Mouse (Mus musculus) CH12F3 (cell line): ENCODE data around the gene Dync1i1.

ENCODE experiments used
- in situ Hi-C: fragments of 300-500 bp; cut with MboI; formaldehyde crosslinking; loops from 2 replicates; pipeline ENCODE4 v1.14.3; 2020; ENCODE audit warnings: low sequenced_read_pairs

Gene Dync1i1

GRCm38 (mm10) chr6:5768576-5768975 lies 43.1 kb downstream of the Dync1i1 start:
- in situ Hi-C loops, result no loop called here

GRCm38 (mm10) chr6:5770283-5770682 lies 44.8 kb downstream of the Dync1i1 start:
- in situ Hi-C loops, result no loop called here

- in situ Hi-C loops, result no loop called here
These were observed 50.0 kb downstream of the Dync1i1 start for GRCm38 (mm10) chr6:5775461-5775860.

DNA sequence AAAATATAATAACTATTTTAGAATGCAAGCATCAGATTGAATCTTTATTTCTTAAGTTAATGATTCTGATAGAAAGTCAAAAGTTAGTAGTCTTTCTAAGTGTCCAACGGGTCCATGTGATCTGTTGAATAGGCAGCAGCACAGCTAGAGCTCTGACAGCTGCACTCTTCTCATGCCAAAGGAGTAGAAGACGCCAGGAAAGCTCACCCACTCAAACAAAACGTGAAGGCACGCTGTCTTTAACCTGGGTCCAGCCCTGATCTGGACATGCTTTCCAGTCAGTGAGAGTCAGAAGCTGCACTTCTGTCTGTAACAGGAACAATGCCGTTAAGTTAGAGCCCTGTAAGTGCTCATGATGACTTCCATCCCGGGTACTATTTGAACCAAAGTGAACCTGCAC lies 56.3 kb downstream of the Dync1i1 start:
- in situ Hi-C loops, result no loop called here

DNA sequence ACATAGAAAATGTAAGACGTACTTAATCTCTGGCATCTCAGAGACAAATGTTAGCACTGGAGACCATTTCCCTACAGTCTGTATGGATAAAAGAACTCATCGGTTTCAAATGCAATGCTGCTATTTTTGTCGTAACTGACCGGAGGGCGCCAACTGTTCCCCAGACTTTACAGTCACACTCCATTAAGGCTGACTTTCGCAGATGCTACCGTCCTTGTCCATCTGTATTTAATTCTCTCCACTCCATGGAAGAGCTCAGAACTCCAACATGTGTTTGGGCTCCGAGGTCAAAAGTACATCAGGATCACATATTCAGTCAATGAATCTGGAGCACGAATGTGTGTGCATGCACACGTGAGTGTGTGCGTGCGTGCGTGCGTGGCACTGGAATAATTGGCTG lies 58.4 kb downstream of the Dync1i1 start:
- in situ Hi-C loops, result no loop called here

DNA sequence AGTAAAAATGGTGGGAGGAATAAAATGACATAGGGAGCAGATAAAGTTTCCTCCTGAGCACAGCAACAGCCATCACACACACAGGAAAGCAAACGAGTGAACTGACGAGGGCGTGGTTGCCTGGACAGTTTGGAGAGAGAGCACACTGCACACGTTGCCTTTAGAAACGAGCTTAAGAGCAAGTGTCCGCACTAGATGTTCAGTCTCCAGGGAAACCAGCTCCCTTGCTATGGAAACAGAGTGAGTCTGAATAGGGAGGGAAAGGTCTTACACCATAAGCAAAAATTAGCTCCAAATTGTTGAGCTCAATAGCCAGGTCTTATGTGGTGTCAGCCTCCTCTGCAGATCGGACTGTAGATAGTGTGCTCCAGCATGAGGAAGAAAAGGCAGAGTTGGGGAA lies 65.2 kb downstream of the Dync1i1 start:
- in situ Hi-C loops, result loop anchor here (10.0 kb wide), 1 partner anchor 146 kb away; no protein-coding TSS in a partner anchor

- in situ Hi-C loops, result loop anchor here (10.0 kb wide), 1 partner anchor 149 kb away; no protein-coding TSS in a partner anchor
These were observed 68.8 kb downstream of the Dync1i1 start for GRCm38 (mm10) chr6:5794106-5794753.

DNA sequence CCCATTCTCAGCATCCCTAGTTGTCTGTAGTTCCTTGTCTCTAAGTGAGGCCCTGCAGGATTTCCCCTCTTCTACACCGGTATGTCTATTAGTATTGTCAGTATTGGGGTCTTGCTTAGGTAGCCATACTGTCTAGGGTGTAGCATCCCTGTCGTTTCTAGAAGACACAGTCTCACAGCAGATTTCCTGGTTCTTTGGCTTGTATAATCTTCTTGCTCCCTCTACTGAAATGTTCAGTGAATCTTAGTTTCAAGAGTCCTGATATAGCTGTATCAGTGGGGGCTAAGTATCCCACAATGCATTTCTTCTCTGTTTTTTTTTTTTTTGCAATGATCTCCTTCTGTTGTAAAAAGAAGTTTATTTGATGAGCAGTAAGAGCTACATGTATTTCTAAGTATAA lies 69.9 kb downstream of the Dync1i1 start:
- in situ Hi-C loops, result loop anchor here (10.0 kb wide), 1 partner anchor 151 kb away; no protein-coding TSS in a partner anchor

DNA sequence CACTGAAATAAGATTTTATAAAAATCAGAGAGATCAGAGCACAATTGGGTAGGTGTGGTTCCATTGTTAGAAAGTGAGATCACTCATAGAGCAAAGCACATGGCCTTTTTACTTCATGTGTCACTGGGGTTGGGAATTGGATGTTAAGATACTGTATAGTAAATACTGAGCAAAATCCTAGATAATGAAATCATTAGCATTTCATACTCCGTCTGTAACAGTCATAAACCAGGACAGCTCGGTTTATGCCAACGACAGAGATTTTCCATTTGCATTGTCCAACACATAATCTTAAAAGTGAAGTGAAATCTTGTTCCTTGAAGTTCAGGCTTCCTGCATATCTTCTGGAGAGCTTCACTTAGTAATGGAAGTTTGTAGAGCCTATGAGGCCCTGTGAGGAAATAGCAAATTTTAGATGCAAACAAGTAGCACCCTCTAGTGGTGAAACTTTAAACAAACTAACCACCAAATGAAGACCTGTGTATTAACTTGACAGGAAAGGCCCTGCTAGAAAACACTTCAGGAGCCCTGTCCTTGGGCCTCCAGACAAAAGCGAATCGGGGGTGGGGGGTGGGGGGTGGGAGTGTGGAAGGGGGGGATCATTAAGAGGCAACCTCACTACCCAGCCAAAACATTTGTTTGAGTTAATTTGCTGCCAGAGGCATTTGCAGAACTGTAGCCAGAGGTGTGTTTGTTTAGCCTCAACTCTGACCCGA lies 76.8 kb downstream of the Dync1i1 start:
- in situ Hi-C loops, result no loop called here

DNA sequence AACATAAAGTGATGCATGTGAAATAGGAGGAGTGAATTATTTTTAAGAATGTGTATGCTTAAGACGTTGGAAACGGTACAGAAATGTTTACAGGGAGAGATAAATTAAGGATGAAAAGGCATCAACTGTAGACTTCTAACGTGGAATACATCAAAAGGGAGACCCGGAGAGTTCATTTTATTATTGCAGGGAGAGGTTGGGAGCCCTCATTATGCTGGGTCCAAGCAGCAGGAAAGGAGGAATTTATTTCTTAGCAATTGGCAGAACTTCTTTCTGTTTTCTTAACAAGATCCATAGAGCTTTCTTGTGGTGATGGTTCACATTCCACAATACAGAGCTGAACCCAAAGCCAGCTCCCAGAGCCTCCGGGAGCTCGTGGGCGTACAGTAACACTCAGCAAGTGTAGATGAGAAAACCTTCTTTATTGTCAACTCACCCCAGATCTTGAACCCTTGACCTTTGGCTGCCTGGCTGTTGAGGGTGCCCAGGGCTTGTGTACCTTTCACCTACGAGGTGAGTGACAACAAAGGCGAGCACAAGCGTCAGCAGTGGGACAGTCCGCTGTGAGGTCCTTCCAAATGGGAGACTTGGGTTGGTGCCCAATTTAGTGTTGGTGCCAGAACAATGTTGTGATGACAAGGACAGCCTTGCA lies 77.5 kb downstream of the Dync1i1 start:
- in situ Hi-C loops, result no loop called here

GRCm38 (mm10) chr6:5808008-5808421 lies 82.6 kb downstream of the Dync1i1 start:
- in situ Hi-C loops, result no loop called here

DNA sequence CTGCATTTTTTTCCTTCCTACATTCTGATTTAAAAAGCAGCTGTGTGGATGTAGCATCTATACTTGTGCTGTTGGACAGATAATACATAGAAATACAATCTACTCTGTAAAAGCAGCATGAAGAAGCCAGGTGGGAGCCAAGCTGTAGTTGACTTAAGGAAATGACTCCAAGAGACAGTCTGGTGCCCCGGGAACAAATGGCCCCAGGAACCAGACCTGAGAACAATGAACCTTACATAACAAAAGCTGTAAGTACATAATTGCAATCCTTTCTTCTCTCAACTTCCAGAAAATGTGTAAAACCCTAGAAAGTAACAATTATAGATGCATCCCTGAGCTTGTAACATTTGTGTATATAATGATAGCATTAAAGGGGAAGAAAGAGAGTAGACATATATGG lies 86.6 kb downstream of the Dync1i1 start:
- in situ Hi-C loops, result no loop called here

DNA sequence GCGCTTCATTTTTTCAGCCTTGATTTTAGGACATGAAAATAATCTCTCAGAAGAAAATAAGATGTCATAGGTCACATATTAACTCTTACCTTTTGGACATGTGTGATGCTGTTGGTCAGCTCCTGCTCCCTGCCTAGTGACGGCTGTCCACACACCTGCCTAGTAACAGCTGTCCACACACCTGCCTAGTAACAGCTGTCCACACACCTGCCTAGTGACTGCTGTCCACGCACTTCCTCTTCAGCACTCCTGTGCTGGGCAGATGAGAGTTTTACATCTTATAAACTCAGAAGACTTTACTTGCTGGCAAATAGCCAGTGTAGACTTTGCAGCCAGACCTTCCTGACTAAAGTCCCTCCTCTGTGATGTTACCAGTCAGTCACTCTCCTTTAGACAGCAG lies 94.2 kb downstream of the Dync1i1 start:
- in situ Hi-C loops, result no loop called here

GRCm38 (mm10) chr6:5825461-5825860 lies 100.0 kb downstream of the Dync1i1 start:
- in situ Hi-C loops, result no loop called here

GRCm38 (mm10) chr6:5827064-5827463 lies 101.6 kb downstream of the Dync1i1 start:
- in situ Hi-C loops, result no loop called here

GRCm38 (mm10) chr6:5828409-5828974 lies 103.1 kb downstream of the Dync1i1 start:
- in situ Hi-C loops, result no loop called here

GRCm38 (mm10) chr6:5829148-5829547 lies 103.7 kb downstream of the Dync1i1 start:
- in situ Hi-C loops, result no loop called here

- in situ Hi-C loops, result no loop called here
These were observed 105.3 kb downstream of the Dync1i1 start for GRCm38 (mm10) chr6:5830717-5831116.

DNA sequence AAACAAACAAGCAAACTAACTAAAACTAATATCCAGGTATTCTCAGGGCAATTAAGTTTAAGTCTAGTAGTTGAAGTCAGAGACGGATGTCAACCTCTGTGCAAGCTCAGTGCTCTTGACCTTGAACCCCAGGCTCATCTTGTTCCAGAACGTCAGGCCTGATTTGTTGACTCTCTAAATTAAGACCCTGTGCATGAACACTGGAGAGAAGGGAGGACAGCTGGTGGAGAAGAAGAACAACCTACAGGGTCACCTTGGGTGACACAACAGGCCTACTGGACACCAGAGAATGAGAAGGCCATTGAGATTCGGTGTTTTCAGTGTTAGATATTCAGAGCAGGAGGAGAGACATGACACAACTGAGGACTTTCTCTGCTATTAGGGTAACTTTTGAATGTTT lies 105.8 kb downstream of the Dync1i1 start:
- in situ Hi-C loops, result no loop called here

GRCm38 (mm10) chr6:5832838-5833237 lies 107.4 kb downstream of the Dync1i1 start:
- in situ Hi-C loops, result no loop called here

DNA sequence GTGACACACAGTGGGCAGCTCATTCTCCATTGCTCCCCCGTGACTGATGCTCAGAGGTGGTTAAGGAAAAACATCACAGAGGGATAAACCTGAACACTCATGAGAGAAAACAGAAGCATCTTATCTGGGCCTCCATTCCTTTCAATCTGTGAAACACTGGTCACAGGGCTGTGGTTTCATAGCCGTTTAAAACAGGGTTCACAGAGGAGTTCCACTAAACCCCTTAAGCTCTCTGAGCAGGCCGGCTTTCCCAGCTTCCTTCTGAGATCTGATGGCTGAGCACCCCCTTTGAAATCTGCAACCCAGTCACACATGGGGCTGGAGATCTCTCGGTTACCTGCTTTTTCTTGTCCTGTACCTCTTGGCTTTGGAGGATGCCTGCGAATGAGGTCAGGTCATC lies 117.0 kb downstream of the Dync1i1 start:
- in situ Hi-C loops, result no loop called here

GRCm38 (mm10) chr6:5846154-5846553 lies 120.7 kb downstream of the Dync1i1 start:
- in situ Hi-C loops, result no loop called here
